Mouse (Mus musculus) heart, embryonic 12.5 days (tissue): ENCODE results near the gene Pqlc2. TPM values are rescaled to one million over a fixed set of nuclear protein-coding genes. Genes with fewer than 3 reads are reported as not detected.

Source experiments
- ATAC-seq: fragments of 200-750 bp; cut with Nextera tagmentation; 2 replicates; pipeline ENCODE4 v1.8.0; 2017; ENCODE audit warnings: moderate TSS enrichment, moderate library complexity; ENCODE audit not compliant: insufficient number of reproducible peaks, low FRiP score
- H3K27ac ChIP-seq: fragments of 300-500 bp; sonication (generic); 2 replicates; pipeline ENCODE4 v1.5.1; 2016; ENCODE audit warnings: mild to moderate bottlenecking, moderate library complexity; ENCODE audit not compliant: poor library complexity, severe bottlenecking
- H3K27me3 ChIP-seq: fragments of 300-500 bp; sonication (generic); replicated peaks from 2 replicates; pipeline ENCODE4 v1.6.1; 2016; ENCODE audit warnings: mild to moderate bottlenecking, moderate library complexity
- H3K36me3 ChIP-seq: fragments of 300-500 bp; sonication (generic); 2 replicates; pipeline ENCODE4 v1.6.1; 2016; ENCODE audit warnings: mild to moderate bottlenecking, moderate library complexity
- H3K4me1 ChIP-seq: fragments of 300-500 bp; sonication (generic); replicated peaks from 2 replicates; pipeline ENCODE4 v1.6.1; 2016; ENCODE audit warnings: mild to moderate bottlenecking
- H3K4me2 ChIP-seq: fragments of 300-500 bp; sonication (generic); 2 replicates; pipeline ENCODE4 v1.6.1; 2016; ENCODE audit warnings: mild to moderate bottlenecking, moderate library complexity
- H3K4me3 ChIP-seq: fragments of 300-500 bp; sonication (generic); 2 replicates; pipeline ENCODE4 v1.5.1; 2016; ENCODE audit warnings: mild to moderate bottlenecking
- H3K9ac ChIP-seq: fragments of 300-500 bp; sonication (generic); 2 replicates; pipeline ENCODE4 v1.6.1; 2016; ENCODE audit warnings: mild to moderate bottlenecking, moderate library complexity
- H3K9me3 ChIP-seq: fragments of 300-500 bp; sonication (generic); replicated peaks from 2 replicates; pipeline ENCODE4 v1.6.1; 2016; ENCODE audit warnings: mild to moderate bottlenecking, moderate library complexity
- WGBS: fragments of 180-500 bp; shearing (Covaris S2); methylation state at CpG from one replicate; pipeline ENCODE4 v1.1.7; 2016; 5-methylcytosine and 5-hydroxymethylcytosine counted together
- microRNA-seq: library from miRNA; unstranded; fragments of <30 nt; microRNA quantifications from one replicate; pipeline ENCODE4, GENCODE M21; 2017
- polyA plus RNA-seq: library from polyadenylated mRNA; unstranded; fragments of >200 nt; fragmentation: Nextera tagmentation; extraction: Ambion mirVana; gene quantifications from 2 replicates; pipeline ENCODE4 v1.2.1, GENCODE M21; 2016

The Pqlc2 gene
- polyA plus RNA-seq, 1 experiment from 2014 or later = 10.6 TPM

GRCm38 (mm10) chr4:139246130-139246877 lies 64.2 kb downstream of the Pqlc2 start:
- Histone ChIP-seq H3K27me3 (no peaks in the 10 kb centered on the region), H3K36me3 (peaks cover 29% of the 10 kb centered on the region), H3K4me3 (no peak overlapping the region), H3K9me3 (no peaks in the 10 kb centered on the region), H3K4me2 (no peak overlapping the region), H3K4me1 (peaks cover 92% of the 10 kb centered on the region), H3K27ac (no peak overlapping the region), H3K9ac (no peak overlapping the region)
- ATAC-seq = no peak
- WGBS = 70% methylated on average over 7 of the region's 7 CpGs

DNA sequence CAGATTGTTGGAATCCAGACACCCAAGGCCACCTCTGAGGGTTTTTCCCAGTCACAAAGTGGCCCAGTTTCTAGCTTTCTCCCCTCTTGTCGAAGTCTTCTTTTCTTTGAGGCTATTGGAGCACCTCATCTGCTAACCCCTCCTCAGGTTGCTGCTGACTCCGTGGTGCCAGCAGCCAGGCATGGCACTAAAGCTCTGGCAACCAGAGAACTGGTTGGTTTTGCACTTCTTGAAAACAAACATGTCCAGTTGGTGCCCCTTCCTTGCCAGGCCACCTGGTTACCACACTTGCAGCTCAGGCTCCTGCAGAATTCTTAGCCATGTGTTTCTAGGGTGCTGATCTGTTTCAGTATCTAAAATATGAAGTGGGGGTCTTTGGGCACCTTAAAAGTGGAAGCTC lies 65.0 kb downstream of the Pqlc2 start:
- ATAC-seq = no peak
- Histone ChIP-seq H3K27ac (no peak overlapping the region), H3K36me3 (peaks cover 35% of the 10 kb centered on the region), H3K4me1 (peaks cover 92% of the 10 kb centered on the region), H3K4me2 (no peak overlapping the region), H3K4me3 (no peak overlapping the region), H3K9me3 (no peaks in the 10 kb centered on the region), H3K9ac (no peak overlapping the region), H3K27me3 (no peaks in the 10 kb centered on the region)
- 82% methylated on average over 2 of the region's 2 CpGs for WGBS

- H3K36me3 ChIP-seq = peaks cover 43% of the 10 kb centered on the region
- no peak overlapping the region for H3K27ac ChIP-seq
- H3K27me3 ChIP-seq = no peaks in the 10 kb centered on the region
- ATAC-seq = no peak
- no peaks in the 10 kb centered on the region for H3K9me3 ChIP-seq
- H3K4me3 ChIP-seq = no peak overlapping the region
- WGBS = 80% methylated on average over 6 of the region's 6 CpGs
- peaks cover 91% of the 10 kb centered on the region for H3K4me1 ChIP-seq
- no peak overlapping the region for H3K4me2 ChIP-seq
- H3K9ac ChIP-seq = no peak overlapping the region
Measured at GRCm38 (mm10) chr4:139244766-139245165, 65.7 kb downstream of the Pqlc2 start.

DNA sequence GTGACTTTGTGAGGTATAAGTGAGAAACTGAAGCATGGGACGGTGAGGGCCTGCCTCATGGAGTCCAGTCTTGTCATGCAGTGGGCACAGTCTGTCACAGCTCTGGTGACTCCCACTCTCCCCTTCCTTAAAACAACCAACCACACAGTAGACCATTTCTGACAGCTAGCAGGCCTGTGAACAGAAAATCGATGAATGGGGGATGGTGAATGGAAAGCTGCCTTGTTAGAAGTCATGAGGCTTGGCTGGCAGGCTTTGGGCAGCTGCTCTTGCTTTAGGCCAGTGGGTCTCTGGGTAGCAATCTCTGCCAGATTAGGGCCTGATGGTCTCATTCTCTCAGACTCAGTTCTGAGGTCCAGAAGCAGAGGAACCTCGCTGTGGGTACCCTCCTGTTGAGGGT lies 66.3 kb downstream of the Pqlc2 start:
- H3K27me3 ChIP-seq = no peaks in the 10 kb centered on the region
- H3K4me1 ChIP-seq = peaks cover 86% of the 10 kb centered on the region
- H3K4me3 ChIP-seq = no peak overlapping the region
- no peak overlapping the region for H3K9ac ChIP-seq
- H3K27ac ChIP-seq = no peak overlapping the region
- H3K36me3 ChIP-seq = peaks cover 48% of the 10 kb centered on the region
- H3K9me3 ChIP-seq = no peaks in the 10 kb centered on the region
- H3K4me2 ChIP-seq = no peak overlapping the region
- ATAC-seq = no peak
- WGBS = 79% methylated on average over 3 of the region's 3 CpGs

Small RNAs within 50 kb of the gene (microRNA-seq; reads per million reads assigned to microRNA genes)
- 3.5 reads per million, percentile 12 among the genes with 10 or more reads in this experiment for gene Gm24245
- gene Gm25732 = not detected

Other genes starting within 250 kb of the Pqlc2 start
- gene Htr6, start 235.1 kb downstream of the Pqlc2 start, polyA plus RNA-seq = not detected in 2 replicates
- gene Nbl1, start 217.7 kb downstream of the Pqlc2 start, polyA plus RNA-seq = 10.1 and 10.6 TPM in 2 replicates
- gene Minos1, start 179.6 kb downstream of the Pqlc2 start, polyA plus RNA-seq = 682 and 719 TPM in 2 replicates
- gene Capzb, start 117.8 kb downstream of the Pqlc2 start, polyA plus RNA-seq = 395 and 402 TPM in 2 replicates
- gene Akr7a5, start within 50 bp of the Pqlc2 start, polyA plus RNA-seq = 51.5 and 54.1 TPM in 2 replicates
- 77.1 and 77.9 TPM in 2 replicates for gene Mrto4, start 41.9 kb upstream of the Pqlc2 start, polyA plus RNA-seq
- 52.0 and 52.6 TPM in 2 replicates for gene Emc1, start 41.9 kb upstream of the Pqlc2 start, polyA plus RNA-seq
- gene Ubr4, start 41.9 kb upstream of the Pqlc2 start, polyA plus RNA-seq = 64.9 and 65.4 TPM in 2 replicates
- 4.8 and 4.9 TPM in 2 replicates for gene Iffo2, start 219.8 kb upstream of the Pqlc2 start, polyA plus RNA-seq